Mouse (Mus musculus) heart, postnatal 0 days (tissue): ENCODE measurements around the gene Pnliprp2.

Source experiments
- CTCF ChIP-seq: IDR thresholded peaks from 2 replicates; pipeline ENCODE4 v1.5.1; 2016; ENCODE audit warnings: antibody characterized with exemption, control low read depth, low read depth
- EP300 ChIP-seq: IDR thresholded peaks from 2 replicates; pipeline ENCODE4 v1.6.1; 2016; ENCODE audit warnings: antibody characterized with exemption, low read depth

DNA sequence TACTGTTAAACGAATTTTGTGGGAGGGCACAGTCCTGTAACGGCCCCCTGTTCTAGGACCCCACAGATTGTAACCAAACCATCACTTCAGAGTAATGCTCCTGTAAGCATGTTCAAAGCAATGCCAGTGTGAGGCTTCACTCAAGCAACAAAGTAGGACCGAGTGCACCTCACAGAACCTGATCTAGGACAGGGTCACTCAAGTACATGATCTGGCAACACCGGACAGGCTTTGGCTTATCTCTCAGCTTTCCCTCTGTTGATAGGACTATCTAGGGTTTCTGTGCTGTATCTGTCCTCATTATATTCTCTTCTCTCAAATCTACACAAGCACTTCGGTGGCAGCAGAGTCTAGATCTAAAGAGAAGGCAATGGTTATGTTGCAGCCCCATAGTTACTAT lies 33.0 kb upstream of the Pnliprp2 start:
- TF ChIP-seq CTCF (no peak), EP300 (no peak)
